21 mouse cellular contexts compared by ENCODE assay signal in genomic region chr1:34059231-34059630, GRCm38 (mm10).
DNase-seq lines count a peak whose midpoint lies in the region; ATAC-seq lines count a peak whose summit lies in the region.
"Had no signal": no experiment of that assay in that cellular context is flagged by ENCODE, and none has a peak within 500 bp of the region (broad histone marks: within the 10 kb centered on the region; RNA-seq: fewer than 3 reads in every experiment).

No protein-coding gene starts in this region.

- H3K4me2 ChIP-seq in hindbrain, embryonic 12.5 days (replicated peaks) = no peak overlapping the region
- no peak overlapping the region for H3K4me2 ChIP-seq in hindbrain, embryonic 16.5 days (ENCODE audit: low read length)
- H3K4me2 ChIP-seq in neural tube, embryonic 13.5 days = no peak overlapping the region
- H3K4me2 ChIP-seq in neural tube, embryonic 15.5 days = no peak overlapping the region
- H3K4me2 ChIP-seq: embryonic facial prominence, embryonic 15.5 days; heart, embryonic 12.5 days; intestine, embryonic 15.5 days had no signal

- H3K9me3 ChIP-seq in hindbrain, embryonic 12.5 days (replicated peaks) = no peaks in the 10 kb centered on the region
- no peaks in the 10 kb centered on the region for H3K9me3 ChIP-seq in hindbrain, embryonic 16.5 days (ENCODE audit: control insufficient read depth, low read length)
- no peaks in the 10 kb centered on the region for H3K9me3 ChIP-seq in neural tube, embryonic 13.5 days
- H3K9me3 ChIP-seq in neural tube, embryonic 15.5 days (replicated peaks) = no peaks in the 10 kb centered on the region
- H3K9me3 ChIP-seq: embryonic facial prominence, embryonic 15.5 days; forebrain, embryonic 10.5 days; heart, embryonic 12.5 days; hindbrain, embryonic 10.5 days; intestine, embryonic 15.5 days had no signal

- H3K27ac ChIP-seq in hindbrain, embryonic 12.5 days = peak overlapping the region; percentile 30; the same call in 1 of the 2 replicates
- no peak overlapping the region for H3K27ac ChIP-seq in hindbrain, embryonic 16.5 days (ENCODE audit: low read depth, low read length)
- H3K27ac ChIP-seq in neural tube, embryonic 13.5 days (replicated peaks) = peak overlapping the region; percentile 43
- no peak overlapping the region for H3K27ac ChIP-seq in neural tube, embryonic 15.5 days (replicated peaks)
- H3K27ac ChIP-seq: embryonic facial prominence, embryonic 15.5 days; forebrain, embryonic 10.5 days; heart, adult 2 months; hindbrain, embryonic 10.5 days; intestine, embryonic 15.5 days had no signal

- no peak for ATAC-seq in hindbrain, embryonic 12.5 days (ENCODE audit: low FRiP score)
- no peak for ATAC-seq in hindbrain, embryonic 16.5 days
- ATAC-seq in neural tube, embryonic 13.5 days (ENCODE audit: low read depth) = no peak
- ATAC-seq in neural tube, embryonic 15.5 days (ENCODE audit: low FRiP score) = no peak
- ATAC-seq: forebrain, embryonic 14.5 days; intestine, embryonic 15.5 days; Patski had no signal

- H3K27me3 ChIP-seq in hindbrain, embryonic 12.5 days = no peaks in the 10 kb centered on the region
- H3K27me3 ChIP-seq in hindbrain, embryonic 16.5 days (replicated peaks; ENCODE audit: control insufficient read depth, insufficient read depth, low read length) = no peaks in the 10 kb centered on the region
- no peaks in the 10 kb centered on the region for H3K27me3 ChIP-seq in neural tube, embryonic 13.5 days
- H3K27me3 ChIP-seq in neural tube, embryonic 15.5 days (replicated peaks) = no peaks in the 10 kb centered on the region
- H3K27me3 ChIP-seq: CH12.LX; embryonic facial prominence, embryonic 15.5 days; heart, embryonic 12.5 days; intestine, embryonic 15.5 days; Patski had no signal

- 81% methylated on average over 12 of the region's 12 CpGs for WGBS in hindbrain, embryonic 12.5 days
- 83% methylated on average over 12 of the region's 12 CpGs for WGBS in hindbrain, embryonic 16.5 days
- 90% methylated on average over 12 of the region's 12 CpGs for WGBS in neural tube, embryonic 13.5 days
- 92% methylated on average over 12 of the region's 12 CpGs for WGBS in neural tube, embryonic 15.5 days

- no peak overlapping the region for H3K4me3 ChIP-seq in hindbrain, embryonic 12.5 days
- no peak overlapping the region for H3K4me3 ChIP-seq in hindbrain, embryonic 16.5 days (ENCODE audit: low read length)
- H3K4me3 ChIP-seq in neural tube, embryonic 13.5 days = no peak overlapping the region
- no peak overlapping the region for H3K4me3 ChIP-seq in neural tube, embryonic 15.5 days (replicated peaks)
- H3K4me3 ChIP-seq: embryonic facial prominence, embryonic 15.5 days; erythroblast, embryonic 14.5 days; forebrain, embryonic 10.5 days; heart, adult 2 months; heart, embryonic 12.5 days; hindbrain, embryonic 10.5 days; intestine, embryonic 15.5 days had no signal

- peaks cover 34% of the 10 kb centered on the region for H3K4me1 ChIP-seq in hindbrain, embryonic 12.5 days
- H3K4me1 ChIP-seq in hindbrain, embryonic 16.5 days (ENCODE audit: control insufficient read depth, insufficient read depth, low read depth, low read length) = peaks cover 13% of the 10 kb centered on the region
- H3K4me1 ChIP-seq in neural tube, embryonic 13.5 days (replicated peaks) = peaks cover 40% of the 10 kb centered on the region
- peaks cover 17% of the 10 kb centered on the region for H3K4me1 ChIP-seq in neural tube, embryonic 15.5 days

- H3K9ac ChIP-seq in hindbrain, embryonic 12.5 days = no peak overlapping the region
- no peak overlapping the region for H3K9ac ChIP-seq in hindbrain, embryonic 16.5 days (ENCODE audit: low read depth, low read length)
- H3K9ac ChIP-seq in neural tube, embryonic 13.5 days = no peak overlapping the region
- H3K9ac ChIP-seq in neural tube, embryonic 15.5 days (replicated peaks) = no peak overlapping the region
- H3K9ac ChIP-seq: embryonic facial prominence, embryonic 15.5 days; heart, embryonic 12.5 days; intestine, embryonic 15.5 days had no signal

- DNase-seq in R1 (ENCODE audit: low read depth, low spot score) = peak; percentile 47
- DNase-seq in spleen, postnatal 10 days (ENCODE audit: low spot score in 2 of 2) = no peak
- DNase-seq: adrenal gland, postnatal 10 days; cerebellum, adult 11 months; cerebellum, adult 8-10 months; cerebellum, postnatal 14 days; embryo, embryonic 11 days had no signal

- no peaks in the 10 kb centered on the region for H3K36me3 ChIP-seq in hindbrain, embryonic 12.5 days
- H3K36me3 ChIP-seq in hindbrain, embryonic 16.5 days (ENCODE audit: control insufficient read depth, insufficient read depth, low read length) = no peaks in the 10 kb centered on the region
- no peaks in the 10 kb centered on the region for H3K36me3 ChIP-seq in neural tube, embryonic 13.5 days
- no peaks in the 10 kb centered on the region for H3K36me3 ChIP-seq in neural tube, embryonic 15.5 days
- H3K36me3 ChIP-seq: embryonic facial prominence, embryonic 15.5 days; forebrain, embryonic 10.5 days; heart, embryonic 12.5 days; hindbrain, embryonic 10.5 days; intestine, embryonic 15.5 days had no signal

Comparison
In these comparisons a context has a peak if more than half of its experiments do, and no peak if none do; other contexts are left out.
1. H3K27ac ChIP-seq: peak in hindbrain, embryonic 12.5 days (single experiment) and neural tube, embryonic 13.5 days (single experiment); none in hindbrain, embryonic 16.5 days (single experiment) and neural tube, embryonic 15.5 days (single experiment).